Mouse (Mus musculus) MN1 (cell line): ENCODE measurements at regions not wholly inside any gene's neighbourhood (a gene's known extent, or its start where the extent isn't known, plus 50 kb on each side); places are given as distances from the start of the nearest gene placed in this dataset.
A peak's percentile ranks its signal among the peaks of the same experiment; 100 is the strongest.
"Not testable (repeated sequence)": the region's sequence is repeated elsewhere in the genome, so short reads cannot be mapped to it uniquely, and the experiment has no call there.

Source experiments
- DNase-seq: peaks from one replicate; pipeline ENCODE4 v3.0.0-alpha.2; 2016; ENCODE audit warnings: low spot score

- DNase-seq, result no peak
Measured at GRCm38 (mm10) chr14:90488301-90488700, 2017.1 kb upstream of the Pcdh20 start.

GRCm38 (mm10) chr14:90447971-90448370 is 1976.8 kb upstream of the Pcdh20 start:
- DNase-seq, result no peak

- DNase-seq, result peak; percentile 25
Measured at GRCm38 (mm10) chr14:90432874-90433543, 1961.8 kb upstream of the Pcdh20 start.

GRCm38 (mm10) chr14:90412707-90413106 is 1941.5 kb upstream of the Pcdh20 start:
- no peak for DNase-seq

GRCm38 (mm10) chr14:90406350-90406749 is 1935.2 kb upstream of the Pcdh20 start:
- no peak for DNase-seq

- no peak for DNase-seq
Measured at GRCm38 (mm10) chr14:90405476-90405875, 1934.3 kb upstream of the Pcdh20 start.

GRCm38 (mm10) chr14:90367256-90367936 is 1896.2 kb upstream of the Pcdh20 start:
- DNase-seq, result no peak

GRCm38 (mm10) chr14:90334541-90334940 is 1863.3 kb upstream of the Pcdh20 start:
- DNase-seq, result no peak

GRCm38 (mm10) chr14:90295456-90295855 is 1824.3 kb upstream of the Pcdh20 start:
- DNase-seq, result not testable (repeated sequence)

GRCm38 (mm10) chr14:90246042-90246441 is 1774.8 kb upstream of the Pcdh20 start:
- no peak for DNase-seq

- no peak for DNase-seq
Measured at GRCm38 (mm10) chr14:90232661-90233060, 1761.5 kb upstream of the Pcdh20 start.

- no peak for DNase-seq
Measured at GRCm38 (mm10) chr14:90200294-90200693, 1729.1 kb upstream of the Pcdh20 start.

GRCm38 (mm10) chr14:90197791-90198190 is 1726.6 kb upstream of the Pcdh20 start:
- no peak for DNase-seq

GRCm38 (mm10) chr14:90172729-90173128 is 1701.5 kb upstream of the Pcdh20 start:
- no peak for DNase-seq
